Mouse (Mus musculus): ENCODE results near the gene Atp4b.
A peak's percentile ranks its signal among the peaks of the same experiment; 100 is the strongest.

The Atp4b gene

GRCm38 (mm10) chr8:13396725-13397124 lies at the start of gene Atp4b:
Gene Atp4b, minus strand, starts transcription at chr8:13396825.
- DNase-seq (ENCODE audit: low spot score in 2 of 2), result no peak

GRCm38 (mm10) chr8:13442152-13442551 lies 45.5 kb upstream of the Atp4b start:
- DNase-seq (ENCODE audit: low spot score in 2 of 2), result no peak

- no peak for DNase-seq (ENCODE audit: low spot score in 2 of 2)
These were observed 40.9 kb upstream of the Atp4b start for GRCm38 (mm10) chr8:13437531-13437930.

- no peak for DNase-seq (ENCODE audit: low spot score in 2 of 2)
These were observed 39.4 kb upstream of the Atp4b start for GRCm38 (mm10) chr8:13436052-13436451.

GRCm38 (mm10) chr8:13434889-13435288 lies 38.3 kb upstream of the Atp4b start, which contains the start of gene Tmem255b:
Gene Tmem255b, plus strand, starts transcription at chr8:13435189.
- no peak for DNase-seq (ENCODE audit: low spot score in 2 of 2)

GRCm38 (mm10) chr8:13433130-13433529 lies 36.5 kb upstream of the Atp4b start:
- DNase-seq (ENCODE audit: low spot score in 2 of 2), result no peak

- DNase-seq (ENCODE audit: low spot score in 2 of 2), result no peak
These were observed 34.2 kb upstream of the Atp4b start for GRCm38 (mm10) chr8:13430866-13431265.

- DNase-seq (ENCODE audit: low spot score in 2 of 2), result no peak
These were observed 33.8 kb upstream of the Atp4b start for GRCm38 (mm10) chr8:13430412-13430811.

GRCm38 (mm10) chr8:13428156-13428555 lies 31.5 kb upstream of the Atp4b start:
- no peak for DNase-seq (ENCODE audit: low spot score in 2 of 2)

- DNase-seq (ENCODE audit: low spot score in 2 of 2), result no peak
These were observed 30.7 kb upstream of the Atp4b start for GRCm38 (mm10) chr8:13427351-13427750.

GRCm38 (mm10) chr8:13420970-13421369 lies 24.3 kb upstream of the Atp4b start:
- peak; percentile 13 to 19 for DNase-seq (ENCODE audit: low spot score in 2 of 2)

GRCm38 (mm10) chr8:13419111-13419639 lies 22.6 kb upstream of the Atp4b start:
- DNase-seq (ENCODE audit: low spot score in 2 of 2), result peak; percentile 13 to 23

- peak; percentile 17 to 45 for DNase-seq (ENCODE audit: low spot score in 2 of 2)
These were observed 19.3 kb upstream of the Atp4b start for GRCm38 (mm10) chr8:13415879-13416278.

GRCm38 (mm10) chr8:13413823-13414390 lies 17.3 kb upstream of the Atp4b start:
- no peak for DNase-seq (ENCODE audit: low spot score in 2 of 2)

- peak; percentile 36 to 43 for DNase-seq (ENCODE audit: low spot score in 2 of 2)
These were observed 16.4 kb upstream of the Atp4b start for GRCm38 (mm10) chr8:13412891-13413558.

- peak; percentile 69 to 84 for DNase-seq (ENCODE audit: low spot score in 2 of 2)
These were observed 15.0 kb upstream of the Atp4b start for GRCm38 (mm10) chr8:13411597-13411996.

- no peak for DNase-seq (ENCODE audit: low spot score in 2 of 2)
These were observed 9.4 kb upstream of the Atp4b start for GRCm38 (mm10) chr8:13406011-13406410.

- DNase-seq (ENCODE audit: low spot score in 2 of 2), result no peak
These were observed 8.1 kb upstream of the Atp4b start, which contains the start of gene Grk1 for GRCm38 (mm10) chr8:13404666-13405131. Gene Grk1, plus strand, starts transcription at chr8:13405081.

GRCm38 (mm10) chr8:13403517-13403916 lies 6.9 kb upstream of the Atp4b start:
- no peak for DNase-seq (ENCODE audit: low spot score in 2 of 2)

- no peak for DNase-seq (ENCODE audit: low spot score in 2 of 2)
These were observed 2.8 kb downstream of the Atp4b start for GRCm38 (mm10) chr8:13393869-13394268.

- DNase-seq (ENCODE audit: low spot score in 2 of 2), result no peak
These were observed 7.9 kb downstream of the Atp4b start for GRCm38 (mm10) chr8:13388744-13389143.

GRCm38 (mm10) chr8:13387728-13388127 lies 8.9 kb downstream of the Atp4b start:
- DNase-seq (ENCODE audit: low spot score in 2 of 2), result no peak

- DNase-seq (ENCODE audit: low spot score in 2 of 2), result no peak
These were observed 10.3 kb downstream of the Atp4b start for GRCm38 (mm10) chr8:13386366-13386765.
